Mouse (Mus musculus): ENCODE data around the gene Zbtb7b.

GRCm38 (mm10) chr3:89435041-89435440, 40.5 kb upstream of the Zbtb7b start:
- TF ChIP-seq POLR2A (IDR thresholded peaks at IDR 0.05; ENCODE audit: borderline replicate concordance, low read depth, low read length) (no peak), CTCF (IDR thresholded peaks at IDR 0.05; ENCODE audit: low read depth, low read length) (no peak)

All from bone marrow macrophage, adult 2 months (primary cell).